Mouse (Mus musculus) liver, embryonic 11.5 days (tissue): ENCODE measurements around the gene Plxna2. TPM values are rescaled to one million over a fixed set of nuclear protein-coding genes. Genes with fewer than 3 reads are reported as not detected.

ENCODE experiments used
- ATAC-seq: fragments of 200-750 bp; cut with Nextera tagmentation; replicated peaks from 2 replicates; pipeline ENCODE4 v1.8.0; 2017; ENCODE audit warnings: moderate number of reproducible peaks, mild to moderate bottlenecking, moderate TSS enrichment, moderate library complexity; ENCODE audit not compliant: low FRiP score
- DNase-seq: peaks from one replicate; pipeline ENCODE4 v3.0.0-alpha.2; 2017; ENCODE audit warnings: low spot score
- H3K27ac ChIP-seq: fragments of 300-500 bp; sonication (generic); 2 replicates; pipeline ENCODE4 v1.5.1; 2014; ENCODE audit warnings: mild to moderate bottlenecking, low read depth, low read length, control low read depth
- H3K27me3 ChIP-seq: fragments of 300-500 bp; sonication (generic); replicated peaks from 2 replicates; pipeline ENCODE4 v1.6.1; 2014; ENCODE audit warnings: low read length, mixed read lengths; ENCODE audit not compliant: control insufficient read depth, insufficient read depth
- H3K36me3 ChIP-seq: fragments of 300-500 bp; sonication (generic); 2 replicates; pipeline ENCODE4 v1.6.1; 2014; ENCODE audit warnings: mild to moderate bottlenecking, low read length, moderate library complexity, mixed read lengths; ENCODE audit not compliant: control insufficient read depth, insufficient read depth
- H3K4me1 ChIP-seq: fragments of 300-500 bp; sonication (generic); replicated peaks from 2 replicates; pipeline ENCODE4 v1.6.1; 2014; ENCODE audit warnings: low read length, mixed read lengths; ENCODE audit not compliant: control insufficient read depth, insufficient read depth
- H3K4me2 ChIP-seq: fragments of 300-500 bp; sonication (generic); 2 replicates; pipeline ENCODE4 v1.6.1; 2014; ENCODE audit warnings: mild to moderate bottlenecking, control low read depth, moderate library complexity
- H3K4me3 ChIP-seq: fragments of 300-500 bp; sonication (generic); 2 replicates; pipeline ENCODE4 v1.5.1; 2014; ENCODE audit warnings: low read depth, low read length, control low read depth
- H3K9ac ChIP-seq: fragments of 300-500 bp; sonication (generic); 2 replicates; pipeline ENCODE4 v1.6.1; 2014; ENCODE audit warnings: low read depth, low read length, control low read depth
- H3K9me3 ChIP-seq: fragments of 300-500 bp; sonication (generic); 2 replicates; pipeline ENCODE4 v1.6.1; 2016; ENCODE audit warnings: low read length, inconsistent platforms, mixed read lengths; ENCODE audit not compliant: control insufficient read depth
- WGBS: fragments of 180-500 bp; shearing (Covaris S2); extraction: QIAGEN DNeasy Blood & Tissue Kit; methylation state at CpG from one replicate; pipeline ENCODE4 v1.1.7; 2014; 5-methylcytosine and 5-hydroxymethylcytosine counted together
- polyA plus RNA-seq: library from polyadenylated mRNA; unstranded; fragments of >200 nt; fragmentation: Nextera tagmentation; extraction: Ambion mirVana; gene quantifications from 2 replicates; pipeline ENCODE4 v1.2.1, GENCODE M21; 2014

Gene Plxna2
- polyA plus RNA-seq, 1 experiment from 2014 or later: 4.8 TPM

GRCm38 (mm10) chr1:194745177-194745934 is 127.3 kb downstream of the Plxna2 start:
- 60% methylated on average over 2 of the region's 2 CpGs for whole genome bisulfite sequencing

GRCm38 (mm10) chr1:194746332-194747249 is 128.6 kb downstream of the Plxna2 start:
- Histone ChIP-seq H3K4me1 (peaks cover 3% of the 10 kb centered on the region; the same call in 1 of the 2 replicates), H3K36me3 (no peaks in the 10 kb centered on the region), H3K4me3 (no peak overlapping the region), H3K9me3 (no peaks in the 10 kb centered on the region), H3K4me2 (no peak overlapping the region), H3K27ac (no peak overlapping the region), H3K9ac (no peak overlapping the region), H3K27me3 (no peaks in the 10 kb centered on the region)
- ATAC-seq (no peak), DNase-seq (no peak)
- WGBS: 64% methylated on average over 6 of the region's 6 CpGs

More at GRCm38 (mm10) chr1:194745177-194745934, 127.3 kb downstream of the Plxna2 start:
- Histone ChIP-seq H3K36me3 (no peaks in the 10 kb centered on the region), H3K4me1 (peaks cover 3% of the 10 kb centered on the region; the same call in 1 of the 2 replicates), H3K4me3 (no peak overlapping the region), H3K4me2 (no peak overlapping the region), H3K27me3 (no peaks in the 10 kb centered on the region), H3K9ac (no peak overlapping the region), H3K9me3 (no peaks in the 10 kb centered on the region), H3K27ac (no peak overlapping the region)
- ATAC-seq: no peak
- no peak for DNase-seq

GRCm38 (mm10) chr1:194747258-194747657 is 129.2 kb downstream of the Plxna2 start:
- no peak for DNase-seq
- H3K27me3 ChIP-seq: no peaks in the 10 kb centered on the region
- no peak for ATAC-seq
- no peaks in the 10 kb centered on the region for H3K36me3 ChIP-seq
- H3K9me3 ChIP-seq: no peaks in the 10 kb centered on the region
- no peak overlapping the region for H3K4me3 ChIP-seq
- no peak overlapping the region for H3K4me2 ChIP-seq
- H3K27ac ChIP-seq: no peak overlapping the region
- no peak overlapping the region for H3K9ac ChIP-seq
- H3K4me1 ChIP-seq: peaks cover 3% of the 10 kb centered on the region; the same call in 1 of the 2 replicates

- no peak overlapping the region for H3K27ac ChIP-seq
- no peaks in the 10 kb centered on the region for H3K36me3 ChIP-seq
- no peaks in the 10 kb centered on the region for H3K27me3 ChIP-seq
- peak; percentile 60 for ATAC-seq
- no peaks in the 10 kb centered on the region for H3K4me1 ChIP-seq
- DNase-seq: no peak
- H3K4me2 ChIP-seq: no peak overlapping the region
- WGBS: 47% methylated on average over 2 of the region's 2 CpGs
- H3K9ac ChIP-seq: no peak overlapping the region
- H3K4me3 ChIP-seq: no peak overlapping the region
- H3K9me3 ChIP-seq: no peaks in the 10 kb centered on the region
Measured at GRCm38 (mm10) chr1:194753168-194753567, 135.2 kb downstream of the Plxna2 start.

GRCm38 (mm10) chr1:194756001-194756400 is 138.0 kb downstream of the Plxna2 start:
- no peak for ATAC-seq
- Histone ChIP-seq H3K9ac (no peak overlapping the region), H3K4me2 (no peak overlapping the region), H3K9me3 (no peaks in the 10 kb centered on the region), H3K27me3 (no peaks in the 10 kb centered on the region), H3K36me3 (no peaks in the 10 kb centered on the region), H3K4me3 (no peak overlapping the region), H3K27ac (no peak overlapping the region), H3K4me1 (no peaks in the 10 kb centered on the region)
- no peak for DNase-seq

- DNase-seq (no peak), ATAC-seq (no peak)
- no peak overlapping the region for H3K4me2 ChIP-seq
- no peaks in the 10 kb centered on the region for H3K4me1 ChIP-seq
- H3K36me3 ChIP-seq: no peaks in the 10 kb centered on the region
- 83% methylated on average over 2 of the region's 2 CpGs for WGBS
- no peaks in the 10 kb centered on the region for H3K27me3 ChIP-seq
- no peak overlapping the region for H3K27ac ChIP-seq
- no peak overlapping the region for H3K4me3 ChIP-seq
- no peaks in the 10 kb centered on the region for H3K9me3 ChIP-seq
- no peak overlapping the region for H3K9ac ChIP-seq
Measured at GRCm38 (mm10) chr1:194756409-194756808, 138.4 kb downstream of the Plxna2 start.

GRCm38 (mm10) chr1:194756863-194757262 is 138.8 kb downstream of the Plxna2 start:
- H3K4me3 ChIP-seq: no peak overlapping the region
- ATAC-seq (no peak), DNase-seq (no peak)
- H3K9ac ChIP-seq: no peak overlapping the region
- H3K27ac ChIP-seq: no peak overlapping the region
- H3K4me1 ChIP-seq: peaks cover 2% of the 10 kb centered on the region; the same call in 1 of the 2 replicates
- H3K27me3 ChIP-seq: no peaks in the 10 kb centered on the region
- H3K9me3 ChIP-seq: no peaks in the 10 kb centered on the region
- no peaks in the 10 kb centered on the region for H3K36me3 ChIP-seq
- WGBS: 93% methylated on average over 3 of the region's 3 CpGs
- no peak overlapping the region for H3K4me2 ChIP-seq

GRCm38 (mm10) chr1:194761432-194762212 is 143.6 kb downstream of the Plxna2 start:
- Histone ChIP-seq H3K4me3 (no peak overlapping the region), H3K9ac (no peak overlapping the region), H3K27me3 (no peaks in the 10 kb centered on the region), H3K36me3 (no peaks in the 10 kb centered on the region), H3K27ac (peak overlapping the region; percentile 41; the same call in 1 of the 2 replicates), H3K4me1 (peaks cover 11% of the 10 kb centered on the region), H3K9me3 (no peaks in the 10 kb centered on the region), H3K4me2 (peak overlapping the region; percentile 18; the same call in 1 of the 2 replicates)
- peak; percentile 93 for ATAC-seq
- DNase-seq: no peak
- WGBS: 50% methylated on average over 2 of the region's 2 CpGs
